Mouse (Mus musculus): ENCODE results near the gene Rras2. TPM values are rescaled to one million over a fixed set of nuclear protein-coding genes. Genes with fewer than 3 reads are reported as not detected.

The Rras2 gene
- total RNA-seq, 2 experiments from 2014 or later = 13.9 to 15.7 TPM

GRCm38 (mm10) chr7:114041349-114041748 is 76.2 kb downstream of the Rras2 start:
- DNase-seq (ENCODE audit: low spot score in 2 of 2) = no peak

GRCm38 (mm10) chr7:114037237-114037636 is 80.3 kb downstream of the Rras2 start:
- DNase-seq (ENCODE audit: low spot score in 2 of 2) = peak in 1 of 2 experiments; percentile 31

- DNase-seq (ENCODE audit: low spot score in 2 of 2) = peak; percentile 23 to 39
These were observed 88.0 kb downstream of the Rras2 start for GRCm38 (mm10) chr7:114029596-114029995.

- DNase-seq (ENCODE audit: low spot score in 2 of 2) = no peak
These were observed 88.8 kb downstream of the Rras2 start for GRCm38 (mm10) chr7:114028828-114029227.

GRCm38 (mm10) chr7:114027406-114027805 is 90.2 kb downstream of the Rras2 start:
- DNase-seq (ENCODE audit: low spot score in 2 of 2) = no peak

- DNase-seq (ENCODE audit: low spot score in 2 of 2) = no peak
These were observed 90.7 kb downstream of the Rras2 start for GRCm38 (mm10) chr7:114026923-114027322.

- DNase-seq (ENCODE audit: low spot score in 2 of 2) = peak; percentile 82 to 85
These were observed 96.9 kb downstream of the Rras2 start for GRCm38 (mm10) chr7:114020704-114021093.

- no peak for DNase-seq (ENCODE audit: low spot score in 2 of 2)
These were observed 97.4 kb downstream of the Rras2 start for GRCm38 (mm10) chr7:114020057-114020703.

- no peak for DNase-seq (ENCODE audit: low spot score in 2 of 2)
These were observed 98.7 kb downstream of the Rras2 start for GRCm38 (mm10) chr7:114018861-114019260.

GRCm38 (mm10) chr7:114016001-114016949 is 101.3 kb downstream of the Rras2 start:
- DNase-seq (ENCODE audit: low spot score in 2 of 2) = no peak

- no peak for DNase-seq (ENCODE audit: low spot score in 2 of 2)
These were observed 105.7 kb downstream of the Rras2 start for GRCm38 (mm10) chr7:114011726-114012443.

GRCm38 (mm10) chr7:114007565-114007964 is 110.0 kb downstream of the Rras2 start:
- DNase-seq (ENCODE audit: low spot score in 2 of 2) = peak in 1 of 2 experiments; percentile 52

- DNase-seq (ENCODE audit: low spot score in 2 of 2) = no peak
These were observed 111.1 kb downstream of the Rras2 start for GRCm38 (mm10) chr7:114006456-114006855.

- no peak for DNase-seq (ENCODE audit: low spot score in 2 of 2)
These were observed 112.1 kb downstream of the Rras2 start for GRCm38 (mm10) chr7:114005499-114005898.

GRCm38 (mm10) chr7:114004171-114004570 is 113.4 kb downstream of the Rras2 start:
- no peak for DNase-seq (ENCODE audit: low spot score in 2 of 2)

GRCm38 (mm10) chr7:113997675-113998354 is 119.8 kb downstream of the Rras2 start:
- no peak for DNase-seq (ENCODE audit: low spot score in 2 of 2)

Other genes starting within 250 kb of the Rras2 start
- gene Copb1, start 136.9 kb upstream of the Rras2 start, total RNA-seq (2021) = 10 to 100 TPM; 58.7 to 61.6 TPM
- 100 to 1,000 TPM; 107 to 109 TPM for gene Psma1, start 158.3 kb upstream of the Rras2 start, total RNA-seq (2021)